Mouse (Mus musculus): ENCODE measurements at regions not wholly inside any gene's neighbourhood (a gene's known extent, or its start where the extent isn't known, plus 50 kb on each side); places are given as distances from the start of the nearest gene placed in this dataset.
A peak's percentile ranks its signal among the peaks of the same experiment; 100 is the strongest.

DNA sequence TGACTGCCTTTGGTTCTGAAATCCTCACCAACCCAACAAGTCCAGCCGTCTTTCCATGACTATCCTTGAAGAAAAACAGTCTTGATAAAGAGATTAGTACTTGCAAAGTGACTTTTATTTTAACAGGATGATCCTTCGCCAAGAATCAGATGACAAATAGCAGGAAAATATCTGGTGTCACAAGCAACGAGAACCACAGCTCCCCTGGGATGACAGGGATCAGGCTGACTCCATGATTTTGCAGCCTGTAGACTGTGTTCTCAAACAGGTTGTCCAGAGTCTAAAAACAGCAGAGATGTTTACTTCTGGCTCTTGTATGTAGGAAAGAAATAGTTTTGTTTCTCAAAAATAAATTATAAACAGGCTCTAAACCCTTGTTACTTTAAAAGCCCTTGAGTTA is 63.3 kb downstream of the Tmem18 start:
- no peak for DNase-seq (ENCODE audit: low spot score in 2 of 2)

DNA sequence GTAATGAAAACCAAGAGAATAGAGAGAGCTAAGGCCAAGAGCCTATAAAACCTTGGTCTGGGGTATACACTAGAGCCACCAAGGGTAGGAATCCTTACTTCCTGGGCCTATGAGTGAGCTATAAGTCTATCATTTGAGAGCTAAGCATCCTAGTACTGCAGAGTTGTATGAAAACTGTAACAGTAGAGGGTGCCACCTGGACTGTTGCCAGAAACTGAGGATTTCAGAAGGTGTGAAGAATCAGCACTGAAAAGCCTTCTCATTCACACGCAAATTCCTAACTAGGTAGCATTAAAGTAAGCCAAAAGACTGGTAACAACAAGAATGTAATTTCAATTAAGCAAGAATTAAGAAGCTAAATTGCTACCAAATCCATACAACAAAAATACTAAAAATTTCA is 67.3 kb downstream of the Tmem18 start:
- no peak for DNase-seq (ENCODE audit: low spot score in 2 of 2)

DNA sequence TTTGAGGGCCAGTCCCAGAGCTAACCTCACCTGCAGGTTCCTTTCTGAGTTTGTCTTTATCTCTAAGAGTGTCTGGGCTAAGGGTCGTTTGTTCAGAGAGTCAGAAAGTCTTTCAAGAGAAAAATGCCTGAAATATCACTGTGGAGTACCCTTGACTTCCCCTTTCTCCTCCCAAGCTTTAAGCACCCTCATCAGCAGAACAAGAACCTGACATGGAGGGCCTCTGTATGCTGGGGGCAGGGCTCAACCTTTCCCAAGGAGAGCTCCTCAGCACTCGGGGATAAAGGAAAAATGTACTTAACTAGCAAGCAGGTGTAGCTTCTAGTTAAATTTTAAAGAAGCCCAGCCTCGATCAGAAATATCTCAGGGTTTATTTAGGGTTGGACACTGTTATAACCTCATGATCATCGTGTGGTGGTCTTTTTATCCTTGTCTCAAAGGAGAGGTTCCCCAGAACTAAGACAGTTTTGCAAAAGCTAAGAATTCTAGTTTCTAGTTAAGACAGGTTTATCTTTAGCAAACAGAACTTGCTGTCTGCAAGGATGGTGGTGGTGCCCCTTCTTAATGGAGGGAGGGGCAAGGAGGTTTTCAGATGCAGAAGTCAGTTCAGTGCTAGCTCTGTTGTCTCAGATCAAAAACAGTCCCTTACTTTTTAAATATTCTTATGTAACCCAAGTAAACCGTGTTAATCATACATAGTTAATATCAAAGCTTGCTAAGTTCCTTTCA is 70.3 kb downstream of the Tmem18 start:
- no peak for DNase-seq (ENCODE audit: low spot score in 2 of 2)

- DNase-seq (ENCODE audit: low spot score in 2 of 2) = no peak
These were observed 70.8 kb downstream of the Tmem18 start for GRCm38 (mm10) chr12:30655076-30655421.

DNA sequence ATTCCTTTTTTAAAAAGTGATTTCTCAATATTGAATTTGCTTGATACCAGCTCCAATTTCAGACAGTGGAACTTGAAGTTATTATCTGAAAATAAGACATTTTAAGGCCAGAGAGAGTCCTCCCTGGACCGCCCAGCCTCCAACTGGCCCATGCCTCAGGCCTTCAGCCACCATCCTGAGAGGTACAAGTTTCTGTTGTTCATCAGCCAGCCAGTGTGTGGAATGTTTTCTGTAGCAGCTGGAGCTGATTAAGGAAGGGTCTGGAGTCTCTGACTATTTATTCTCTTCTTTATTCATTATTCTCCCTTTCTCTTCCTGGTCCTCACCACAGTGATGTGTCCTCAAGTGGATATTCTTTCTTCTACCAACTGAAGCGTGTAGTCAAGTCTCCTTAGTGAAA is 94.6 kb downstream of the Tmem18 start:
- DNase-seq (ENCODE audit: low spot score in 2 of 2) = no peak

DNA sequence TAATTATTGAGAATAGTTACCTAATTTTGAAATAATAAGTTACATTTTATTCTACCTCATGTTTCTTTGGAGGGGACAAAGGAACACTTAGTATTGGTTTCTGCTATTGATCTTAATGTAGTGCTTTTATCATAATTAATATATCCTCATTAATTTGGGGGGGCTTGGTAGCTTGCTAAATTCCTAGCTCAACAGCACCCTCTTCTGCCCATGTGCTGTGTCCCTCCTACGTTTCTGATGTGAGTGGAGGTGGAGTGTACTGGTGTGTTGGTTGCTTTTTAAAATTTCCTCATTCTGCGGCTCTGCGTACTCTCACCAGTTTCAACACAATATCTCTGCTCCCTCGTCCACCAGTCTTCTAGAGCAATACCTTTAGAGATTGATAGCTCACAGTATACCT is 105.8 kb downstream of the Tmem18 start:
- no peak for DNase-seq (ENCODE audit: low spot score in 2 of 2)

DNA sequence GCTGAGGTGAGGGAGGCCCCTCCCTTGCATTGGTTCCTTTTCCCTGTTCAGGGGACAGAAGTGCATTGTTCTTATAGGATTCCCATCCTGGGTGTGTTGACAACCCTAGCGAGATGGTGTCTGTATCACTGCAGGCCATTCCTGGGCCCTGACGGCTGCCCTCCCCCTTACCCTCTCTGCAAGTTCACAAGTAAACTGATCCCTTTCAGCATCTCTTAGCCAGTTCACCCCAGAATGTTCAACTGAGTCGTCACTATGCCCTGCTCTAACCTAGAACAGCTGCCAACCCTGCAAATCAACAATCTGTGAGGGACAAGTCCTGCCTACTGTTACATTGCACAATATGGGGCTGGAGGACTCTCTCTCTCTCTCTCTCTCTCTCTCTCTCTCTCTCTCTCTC is 109.3 kb downstream of the Tmem18 start:
- no peak for DNase-seq (ENCODE audit: low spot score in 2 of 2)

- peak; percentile 25 to 55 for DNase-seq (ENCODE audit: low spot score in 2 of 2)
These were observed 114.0 kb downstream of the Tmem18 start for GRCm38 (mm10) chr12:30698256-30698655.

DNA sequence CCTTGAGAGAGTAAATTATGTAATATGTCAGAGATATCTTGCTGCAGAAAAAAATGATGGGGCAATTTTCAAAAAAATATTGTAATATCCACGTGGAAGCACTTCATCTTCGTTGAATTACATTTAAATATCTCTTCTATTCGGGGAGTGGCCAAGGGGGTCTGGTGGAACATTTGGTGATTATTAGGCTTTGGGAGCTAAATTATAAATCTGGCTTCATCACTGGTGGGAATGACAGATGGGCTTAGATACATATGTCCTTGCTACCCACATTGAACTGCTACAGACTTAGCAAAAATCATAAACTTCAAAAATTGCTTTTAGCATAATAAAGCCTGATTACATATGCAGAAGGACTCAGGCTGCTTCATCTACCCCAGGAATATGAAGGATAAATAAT is 119.5 kb downstream of the Tmem18 start:
- no peak for DNase-seq (ENCODE audit: low spot score in 2 of 2)

DNA sequence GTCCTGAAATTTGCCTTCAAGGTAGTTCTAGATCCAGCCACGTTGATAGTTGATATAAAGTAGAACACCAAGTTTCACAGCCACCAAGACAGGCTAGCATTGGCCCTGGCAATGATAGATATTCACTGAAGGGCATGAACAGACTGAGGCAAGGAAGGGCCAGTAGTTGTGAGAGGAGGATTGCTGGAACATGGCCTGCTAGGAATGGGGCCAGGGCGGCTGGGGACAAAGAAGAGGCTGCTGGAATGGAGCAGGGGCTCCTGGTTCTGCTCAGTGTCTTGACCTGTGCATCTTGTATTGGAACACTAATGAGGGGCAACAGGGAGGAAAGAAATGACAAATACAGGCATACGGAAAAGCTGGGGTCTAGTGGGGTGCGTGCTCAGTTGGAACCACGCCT is 123.0 kb downstream of the Tmem18 start:
- DNase-seq (ENCODE audit: low spot score in 2 of 2) = no peak

DNA sequence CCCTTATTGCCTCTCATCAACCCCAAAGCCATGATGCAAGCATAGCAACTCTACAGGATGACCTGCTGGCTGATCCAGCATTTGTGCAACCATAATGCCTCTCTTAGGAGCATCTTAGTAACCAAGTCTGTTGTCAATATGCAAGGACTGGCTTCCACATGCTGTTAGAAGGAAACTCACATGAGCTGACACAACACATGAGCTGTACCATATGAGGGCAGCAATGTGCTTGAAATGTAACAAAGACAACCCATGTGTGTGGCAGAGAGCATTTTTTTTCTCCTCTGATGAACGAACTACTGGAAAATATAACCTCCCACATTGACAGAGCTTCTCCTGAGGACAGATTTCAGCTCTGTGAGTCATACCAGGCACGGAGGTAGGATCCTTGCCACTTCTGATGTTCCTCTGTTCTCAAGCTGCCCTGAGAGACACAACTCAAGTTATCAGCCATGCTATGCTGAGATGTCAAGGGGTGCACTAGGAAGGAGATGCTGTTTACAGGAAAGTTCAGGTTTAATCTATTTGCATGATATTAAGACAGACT is 124.5 kb downstream of the Tmem18 start:
- DNase-seq (ENCODE audit: low spot score in 2 of 2) = no peak

DNA sequence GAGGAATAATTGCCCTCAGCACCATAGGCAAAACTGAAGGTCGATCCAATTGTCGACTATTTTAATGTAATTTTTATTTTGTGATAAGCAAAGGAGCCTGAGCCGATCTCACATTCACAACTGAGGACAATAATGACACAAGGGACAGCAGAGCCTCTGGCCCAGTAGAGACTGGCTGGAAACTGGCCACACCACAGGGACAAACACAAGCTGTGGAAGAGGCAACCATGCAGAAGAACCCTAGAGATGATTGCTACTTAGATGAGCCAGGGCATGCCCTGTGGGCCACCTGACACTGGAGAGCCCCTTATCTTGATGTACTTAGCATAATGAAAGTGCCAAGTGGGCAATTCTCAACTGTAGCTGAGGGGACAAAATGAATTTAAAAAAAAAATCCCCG is 126.3 kb downstream of the Tmem18 start:
- no peak for DNase-seq (ENCODE audit: low spot score in 2 of 2)

DNA sequence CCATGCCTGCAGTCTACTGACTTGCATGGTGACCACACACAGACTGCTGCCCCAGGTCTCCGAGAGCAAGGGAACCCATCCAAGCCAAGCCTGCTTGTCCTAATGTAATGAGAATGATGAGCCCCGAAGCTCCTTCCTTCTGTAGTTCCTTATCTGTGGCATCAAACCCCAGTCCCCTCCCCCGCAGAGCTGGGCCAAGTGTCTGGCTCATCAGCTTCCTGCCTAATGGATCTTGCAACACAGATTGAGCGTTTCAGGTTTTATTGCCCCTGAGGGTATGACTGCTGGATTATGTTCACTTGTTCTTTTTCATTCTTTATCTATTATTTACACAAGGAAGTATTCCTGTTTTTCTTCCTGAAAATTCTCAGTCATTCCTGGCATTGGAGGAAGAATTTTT is 142.5 kb downstream of the Tmem18 start:
- DNase-seq (ENCODE audit: low spot score in 2 of 2) = no peak

GRCm38 (mm10) chr12:30729437-30729836 is 145.2 kb downstream of the Tmem18 start:
- no peak for DNase-seq (ENCODE audit: low spot score in 2 of 2)

DNA sequence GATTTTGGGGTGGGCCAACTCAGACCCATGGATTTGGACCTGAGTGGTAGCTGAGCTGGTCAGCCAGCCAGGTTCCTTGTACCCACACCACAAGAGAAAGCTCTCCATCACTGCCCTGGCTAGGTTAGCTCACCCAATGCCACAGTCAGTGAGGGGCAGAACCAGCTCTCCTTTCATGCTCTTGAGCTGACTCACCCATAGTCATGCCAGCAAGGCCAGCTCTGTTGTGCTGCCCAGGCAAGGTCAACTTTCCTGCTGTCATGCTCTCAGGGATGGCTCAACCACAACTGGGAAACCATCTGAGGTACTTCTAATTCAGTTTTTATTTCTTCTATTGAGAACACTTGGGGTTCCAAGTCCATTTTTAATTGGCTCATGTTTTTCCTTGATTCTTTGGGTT is 116.5 kb upstream of the Alkal2 start:
- DNase-seq (ENCODE audit: low spot score in 2 of 2) = no peak

GRCm38 (mm10) chr12:30793371-30793770 is 90.8 kb upstream of the Alkal2 start:
- DNase-seq (ENCODE audit: low spot score in 2 of 2) = no peak

DNA sequence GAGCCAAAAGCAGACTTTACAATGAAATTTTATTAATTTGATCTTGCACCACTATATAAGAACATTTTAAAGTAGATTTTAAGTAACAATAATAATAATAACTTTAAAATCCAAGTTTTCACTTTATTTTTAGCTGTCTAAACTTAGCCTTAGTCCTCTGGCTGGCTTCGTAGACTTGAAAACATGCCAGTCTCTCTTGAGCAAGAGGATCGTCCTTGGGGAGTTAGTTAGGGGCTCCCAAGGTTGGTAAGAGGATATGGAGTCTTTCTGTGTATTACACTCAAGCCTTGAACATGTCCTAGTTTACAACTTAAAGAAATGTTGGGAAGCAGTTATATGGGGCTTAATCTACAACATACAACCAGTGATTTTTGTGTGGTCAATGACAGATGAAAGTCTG is 68.0 kb upstream of the Alkal2 start:
- DNase-seq (ENCODE audit: low spot score in 2 of 2) = no peak

DNA sequence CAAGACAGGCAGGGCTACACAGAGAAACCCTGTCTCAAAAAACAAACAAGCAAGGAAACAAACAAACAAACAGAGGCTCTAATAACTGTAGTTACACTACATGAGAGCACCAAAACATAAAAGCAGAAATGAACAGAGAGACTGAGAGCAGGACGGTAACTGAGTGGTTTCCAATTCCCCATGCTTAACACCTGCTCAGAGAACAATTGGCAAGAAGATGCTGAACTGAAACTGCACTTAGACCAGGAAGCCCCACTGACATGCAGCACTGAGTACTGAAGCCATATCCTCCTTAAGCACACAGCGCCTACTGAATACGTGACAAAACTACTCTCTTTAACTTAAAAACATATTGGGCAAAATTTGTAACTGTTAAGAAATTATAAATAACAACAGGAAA is 52.7 kb upstream of the Alkal2 start:
- no peak for DNase-seq (ENCODE audit: low spot score in 2 of 2)

Data from left cerebral cortex, adult 18-20 months (tissue).